Mouse (Mus musculus) adrenal gland, postnatal 36 days (tissue): ENCODE measurements around the gene Ipcef1. TPM values are rescaled to one million over a fixed set of nuclear protein-coding genes. Genes with fewer than 3 reads are reported as not detected.

Source experiments
- DNase-seq, 2 experiments: peaks; one replicate each; pipeline ENCODE4 v3.0.0; 2021; ENCODE audit warnings: mixed read lengths in 1 of 2
- total RNA-seq, 2 experiments: library from RNA; stranded (reverse); gene quantifications; 2 replicates each; pipeline ENCODE4 v1.2.3; 2021

Ipcef1 gene
- total RNA-seq, 2 experiments from 2014 or later, result 0.43 to 0.46 TPM

- no peak for DNase-seq
These were observed 84.6 kb downstream of the Ipcef1 start for GRCm38 (mm10) chr10:6967588-6968242.

- no peak for DNase-seq
These were observed 93.5 kb downstream of the Ipcef1 start for GRCm38 (mm10) chr10:6958791-6959190.

GRCm38 (mm10) chr10:6956357-6956756 is 95.9 kb downstream of the Ipcef1 start:
- DNase-seq, result no peak

- DNase-seq, result no peak
These were observed 97.7 kb downstream of the Ipcef1 start for GRCm38 (mm10) chr10:6954533-6954932.

GRCm38 (mm10) chr10:6953115-6953514 is 99.2 kb downstream of the Ipcef1 start:
- DNase-seq, result no peak

- DNase-seq, result no peak
These were observed 115.4 kb downstream of the Ipcef1 start for GRCm38 (mm10) chr10:6936671-6937425.

- DNase-seq, result no peak
These were observed 117.5 kb downstream of the Ipcef1 start for GRCm38 (mm10) chr10:6934776-6935175.

- DNase-seq, result no peak
These were observed 121.4 kb downstream of the Ipcef1 start for GRCm38 (mm10) chr10:6930889-6931288.

GRCm38 (mm10) chr10:6930398-6930797 is 121.9 kb downstream of the Ipcef1 start:
- DNase-seq, result no peak

GRCm38 (mm10) chr10:6928905-6929304 is 123.4 kb downstream of the Ipcef1 start:
- no peak for DNase-seq

GRCm38 (mm10) chr10:6927600-6928223 is 124.6 kb downstream of the Ipcef1 start:
- DNase-seq, result no peak

GRCm38 (mm10) chr10:6926724-6927123 is 125.6 kb downstream of the Ipcef1 start:
- no peak for DNase-seq

- no peak for DNase-seq
These were observed 135.6 kb downstream of the Ipcef1 start for GRCm38 (mm10) chr10:6916545-6917257.

- no peak for DNase-seq
These were observed 136.3 kb downstream of the Ipcef1 start for GRCm38 (mm10) chr10:6915991-6916390.

- no peak for DNase-seq
These were observed 142.5 kb downstream of the Ipcef1 start for GRCm38 (mm10) chr10:6909763-6910162.

GRCm38 (mm10) chr10:6901819-6902393 is 150.4 kb downstream of the Ipcef1 start:
- DNase-seq, result no peak

GRCm38 (mm10) chr10:6900126-6900525 is 152.2 kb downstream of the Ipcef1 start:
- DNase-seq, result no peak

- DNase-seq, result no peak
These were observed 155.5 kb downstream of the Ipcef1 start for GRCm38 (mm10) chr10:6896659-6897303.

GRCm38 (mm10) chr10:6895796-6896195 is 156.5 kb downstream of the Ipcef1 start:
- no peak for DNase-seq

GRCm38 (mm10) chr10:6890348-6891009 is 161.8 kb downstream of the Ipcef1 start:
- DNase-seq, result no peak

GRCm38 (mm10) chr10:6889640-6890245 is 162.5 kb downstream of the Ipcef1 start:
- DNase-seq, result no peak
